Mouse (Mus musculus) v-Abl transformed pro-B cells (cell line): ENCODE data around the gene Sds.

ENCODE experiments used
- in situ Hi-C, 2 experiments: fragments of 400-800 bp; cut with MboI; formaldehyde crosslinking; loops; one replicate each; pipeline ENCODE4 v1.15.1; 2025; ENCODE audit not compliant: unreplicated experiment in 2 of 2

The Sds gene

GRCm38 (mm10) chr5:120476296-120476695, at the start of gene Sds:
Gene Sds, plus strand, starts transcription at chr5:120476526.
- in situ Hi-C loops, result loop anchor here in 1 of 2 experiments (25.0 kb wide), 1 partner anchor 261 kb away; the partner anchor contains the start of gene Oas2

DNA sequence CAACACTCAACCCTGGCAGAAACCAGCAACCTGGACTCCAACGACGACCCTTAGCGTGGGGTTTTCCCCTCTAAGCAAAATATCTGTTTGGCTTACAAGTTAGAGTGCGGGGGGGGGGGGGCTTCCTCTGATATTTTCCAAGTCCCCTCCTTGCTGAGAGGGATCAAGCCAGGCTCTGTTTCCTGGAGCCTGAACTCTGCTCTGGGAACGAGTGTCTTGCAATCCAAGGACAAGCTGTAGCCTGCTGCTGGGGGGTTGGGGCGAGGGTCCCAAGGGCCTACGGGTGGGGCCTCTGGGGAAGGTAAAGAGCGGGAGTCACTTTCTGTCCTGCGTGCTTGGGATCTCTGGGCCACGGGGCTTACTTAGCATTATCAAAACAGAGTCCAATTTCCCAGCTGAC, 49.8 kb upstream of the Sds start:
- in situ Hi-C loops, result loop anchor here (25.0 kb wide), 2 partner anchors 289 to 1639 kb away; no protein-coding TSS in a partner anchor

GRCm38 (mm10) chr5:120427451-120427938, 48.8 kb upstream of the Sds start:
- in situ Hi-C loops, result loop anchor here (25.0 kb wide), 2 partner anchors 290 to 1640 kb away; no protein-coding TSS in a partner anchor

DNA sequence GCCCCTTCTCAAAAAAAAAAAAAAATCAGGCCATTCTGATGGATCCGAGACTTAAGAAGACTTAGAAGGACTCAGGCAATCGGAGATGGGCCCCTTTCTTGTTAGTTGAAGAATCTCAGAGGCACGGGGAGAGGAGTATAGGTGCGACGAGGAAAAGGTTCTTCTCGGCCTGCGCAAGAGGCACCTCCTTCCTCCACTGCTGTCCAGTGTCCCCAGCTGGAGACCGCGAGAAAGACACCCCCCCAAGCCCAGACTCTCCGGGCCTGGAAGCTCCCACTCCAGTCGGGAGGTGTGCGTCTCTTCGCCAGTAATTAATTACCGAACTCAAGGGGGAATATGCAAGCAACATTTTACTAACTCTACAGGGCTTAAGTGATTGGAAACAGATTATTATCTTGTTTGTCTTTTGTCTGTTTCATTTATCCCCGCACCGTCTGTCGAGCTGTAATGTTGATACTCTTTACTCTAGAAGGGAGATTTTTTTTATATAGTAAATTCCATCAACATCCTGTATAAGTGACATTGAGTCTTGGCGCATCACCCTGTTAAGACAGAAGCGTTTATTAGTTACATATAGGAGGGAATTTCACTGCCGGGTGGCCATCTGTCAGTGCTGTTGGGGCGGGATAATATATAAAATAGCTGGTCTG, 48.0 kb upstream of the Sds start:
- in situ Hi-C loops, result loop anchor here (25.0 kb wide), 2 partner anchors 291 to 1641 kb away; no protein-coding TSS in a partner anchor

- in situ Hi-C loops, result loop anchor here (25.0 kb wide), 2 partner anchors 292 to 1642 kb away; no protein-coding TSS in a partner anchor
These were observed 47.3 kb upstream of the Sds start for GRCm38 (mm10) chr5:120428990-120429389.

- in situ Hi-C loops, result loop anchor here (25.0 kb wide), 2 partner anchors 292 to 1642 kb away; no protein-coding TSS in a partner anchor
These were observed 46.6 kb upstream of the Sds start for GRCm38 (mm10) chr5:120429692-120430091.

- in situ Hi-C loops, result loop anchor here (25.0 kb wide), 2 partner anchors 294 to 1644 kb away; no protein-coding TSS in a partner anchor
These were observed 45.2 kb upstream of the Sds start for GRCm38 (mm10) chr5:120431001-120431583.

- in situ Hi-C loops, result loop anchor here (25.0 kb wide), 2 partner anchors 295 to 1645 kb away; no protein-coding TSS in a partner anchor
These were observed 44.5 kb upstream of the Sds start, which contains the start of gene Lhx5 for GRCm38 (mm10) chr5:120431649-120432485. Gene Lhx5, plus strand, starts transcription at chr5:120431699.

DNA sequence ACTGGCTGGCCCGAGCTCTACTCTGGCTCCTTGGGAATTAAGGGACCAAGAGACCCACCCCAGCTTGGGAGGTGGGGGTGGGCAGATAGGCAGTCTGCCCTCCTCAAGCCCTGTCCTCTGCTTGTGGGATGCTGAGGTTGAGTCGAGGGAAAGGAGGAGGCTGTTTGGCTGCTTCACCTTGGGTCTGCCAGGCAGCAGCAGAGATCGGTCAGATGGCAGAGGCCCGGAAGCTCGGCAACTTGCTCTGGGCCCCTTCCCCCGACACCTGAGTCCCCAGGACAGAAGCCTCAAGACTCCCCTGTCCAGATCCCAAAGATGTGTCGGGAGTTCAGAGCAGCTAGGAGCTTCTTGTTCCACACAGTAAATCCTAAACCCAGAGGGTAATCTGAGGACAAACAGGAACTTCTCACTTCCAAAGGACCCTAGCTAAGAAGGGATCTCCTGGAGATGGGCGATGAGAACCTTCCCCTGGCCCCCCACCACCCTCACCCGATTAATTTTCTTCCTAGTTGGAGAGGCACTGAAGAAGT, 43.8 kb upstream of the Sds start:
- in situ Hi-C loops, result loop anchor here (25.0 kb wide), 2 partner anchors 295 to 1645 kb away; no protein-coding TSS in a partner anchor

- in situ Hi-C loops, result loop anchor here (25.0 kb wide), 2 partner anchors 296 to 1646 kb away; no protein-coding TSS in a partner anchor
These were observed 43.1 kb upstream of the Sds start for GRCm38 (mm10) chr5:120433135-120433760.

- in situ Hi-C loops, result loop anchor here (25.0 kb wide), 2 partner anchors 297 to 1647 kb away; no protein-coding TSS in a partner anchor
These were observed 42.0 kb upstream of the Sds start for GRCm38 (mm10) chr5:120434231-120434735.

DNA sequence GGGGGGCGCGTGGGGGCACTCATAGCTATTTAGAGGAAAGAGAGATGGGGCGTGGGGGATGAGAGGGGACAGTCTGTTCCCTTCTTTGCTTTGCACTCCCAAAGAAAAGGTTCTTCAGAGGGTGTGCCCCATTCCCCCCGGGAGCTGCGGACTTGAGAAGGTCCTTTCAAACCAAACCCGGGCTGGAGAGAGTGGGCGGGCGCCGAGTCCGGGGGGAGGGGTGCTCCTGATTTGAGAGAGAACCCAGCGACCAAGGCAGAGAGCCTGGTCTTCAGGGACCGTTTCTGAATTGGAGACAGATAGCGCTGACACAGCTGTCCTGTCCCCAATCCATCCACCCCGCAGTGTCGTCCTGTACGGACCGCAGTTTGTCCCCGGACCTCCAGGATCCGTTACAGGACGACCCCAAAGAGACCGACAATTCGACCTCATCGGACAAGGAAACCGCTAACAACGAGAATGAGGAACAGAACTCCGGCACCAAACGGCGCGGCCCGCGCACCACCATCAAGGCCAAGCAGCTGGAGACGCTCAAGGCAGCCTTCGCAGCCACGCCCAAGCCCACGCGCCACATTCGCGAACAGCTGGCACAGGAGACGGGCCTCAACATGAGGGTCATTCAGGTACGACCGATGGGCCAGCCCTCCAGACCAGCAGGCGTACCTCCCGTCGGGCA, 41.2 kb upstream of the Sds start:
- in situ Hi-C loops, result loop anchor here (25.0 kb wide), 2 partner anchors 298 to 1648 kb away; no protein-coding TSS in a partner anchor

DNA sequence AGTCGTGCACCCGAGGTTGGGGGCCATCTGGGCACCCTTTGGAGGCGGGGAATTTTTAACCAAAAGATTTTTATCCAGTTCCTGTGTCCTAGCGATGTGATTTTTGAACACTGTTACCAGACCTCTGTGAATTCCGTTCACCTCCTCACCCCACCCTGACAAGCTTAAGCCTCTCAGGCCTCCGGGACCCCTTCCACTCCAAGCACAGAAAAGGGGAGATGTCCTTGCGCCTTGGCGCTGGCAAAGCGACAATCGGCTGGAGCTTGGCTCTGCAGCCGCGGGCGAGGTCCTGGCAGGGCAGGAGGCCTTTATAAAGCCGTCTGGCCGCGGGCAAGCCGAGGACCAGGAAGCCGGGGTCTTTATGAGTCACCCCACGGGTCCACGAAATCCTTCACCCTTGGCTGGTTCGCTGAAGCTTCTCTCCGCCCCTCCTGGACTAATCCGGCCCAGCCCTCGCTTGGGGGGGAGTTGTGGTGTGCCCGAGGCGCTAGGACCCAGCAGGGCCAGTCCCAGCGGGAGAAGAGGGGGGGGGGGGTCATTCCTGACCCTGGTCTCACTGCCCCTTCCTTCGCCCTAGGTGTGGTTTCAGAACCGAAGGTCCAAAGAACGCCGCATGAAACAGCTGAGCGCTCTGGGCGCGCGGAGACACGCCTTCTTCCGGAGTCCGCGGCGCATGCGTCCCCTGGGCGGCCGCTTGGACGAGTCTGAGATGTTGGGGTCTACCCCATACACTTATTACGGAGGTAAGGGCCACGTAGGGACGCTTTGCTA, 40.4 kb upstream of the Sds start:
- in situ Hi-C loops, result loop anchor here (25.0 kb wide), 2 partner anchors 299 to 1649 kb away; no protein-coding TSS in a partner anchor

GRCm38 (mm10) chr5:120436885-120437495, 39.3 kb upstream of the Sds start:
- in situ Hi-C loops, result loop anchor here (25.0 kb wide), 2 partner anchors 300 to 1650 kb away; no protein-coding TSS in a partner anchor

GRCm38 (mm10) chr5:120437539-120437938, 38.8 kb upstream of the Sds start:
- in situ Hi-C loops, result loop anchor here (25.0 kb wide), 2 partner anchors 300 to 1650 kb away; no protein-coding TSS in a partner anchor

DNA sequence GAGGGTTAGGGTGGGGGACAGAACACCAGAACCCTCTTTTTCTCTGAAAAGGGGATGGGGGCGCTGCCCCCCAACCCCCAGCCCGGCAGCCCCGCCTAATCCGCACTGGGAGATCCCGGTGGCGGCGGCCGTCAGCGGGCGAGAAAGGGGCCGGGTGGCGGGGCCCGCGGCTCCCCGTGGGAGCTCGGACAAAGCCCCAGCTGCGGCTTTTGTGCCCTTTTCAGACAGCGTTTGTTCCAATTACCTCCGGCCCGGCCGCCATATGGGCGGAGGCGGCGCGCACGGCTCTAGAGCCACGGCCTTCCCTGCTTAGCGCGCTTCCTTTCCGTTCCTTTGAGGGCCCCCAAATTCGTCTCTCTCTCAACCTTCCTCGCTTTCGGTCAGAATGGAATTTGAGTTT, 38.3 kb upstream of the Sds start:
- in situ Hi-C loops, result loop anchor here (25.0 kb wide), 2 partner anchors 301 to 1651 kb away; no protein-coding TSS in a partner anchor

- in situ Hi-C loops, result loop anchor here (25.0 kb wide), 2 partner anchors 301 to 1651 kb away; no protein-coding TSS in a partner anchor
These were observed 37.9 kb upstream of the Sds start for GRCm38 (mm10) chr5:120438469-120438868.
